Mouse (Mus musculus) heart, embryonic 11.5 days (tissue): ENCODE measurements at regions not wholly inside any gene's neighbourhood (a gene's known extent, or its start where the extent isn't known, plus 50 kb on each side); places are given as distances from the start of the nearest gene placed in this dataset.

ENCODE experiments used
- ATAC-seq: fragments of 200-750 bp; cut with Nextera tagmentation; replicated peaks from 2 replicates; pipeline ENCODE4 v1.8.0; 2017; ENCODE audit warnings: moderate library complexity; ENCODE audit not compliant: insufficient number of reproducible peaks, low FRiP score, low TSS enrichment
- H3K27ac ChIP-seq: fragments of 300-500 bp; sonication (generic); 2 replicates; pipeline ENCODE4 v1.5.1; 2014; ENCODE audit warnings: mild to moderate bottlenecking, low read depth, low read length
- H3K27me3 ChIP-seq: fragments of 300-500 bp; sonication (generic); 2 replicates; pipeline ENCODE4 v1.6.1; 2014; ENCODE audit warnings: mild to moderate bottlenecking, low read length, mixed read lengths; ENCODE audit not compliant: control insufficient read depth, insufficient read depth
- H3K36me3 ChIP-seq: fragments of 300-500 bp; sonication (generic); 2 replicates; pipeline ENCODE4 v1.6.1; 2014; ENCODE audit warnings: mild to moderate bottlenecking, low read length, moderate library complexity, mixed read lengths; ENCODE audit not compliant: control insufficient read depth, insufficient read depth
- H3K4me1 ChIP-seq: fragments of 300-500 bp; sonication (generic); 2 replicates; pipeline ENCODE4 v1.6.1; 2014; ENCODE audit warnings: low read length; ENCODE audit not compliant: control insufficient read depth, insufficient read depth
- H3K4me2 ChIP-seq: fragments of 300-500 bp; sonication (generic); 2 replicates; pipeline ENCODE4 v1.6.1; 2014; ENCODE audit warnings: mild to moderate bottlenecking, moderate library complexity
- H3K4me3 ChIP-seq: fragments of 300-500 bp; sonication (generic); 2 replicates; pipeline ENCODE4 v1.5.1; 2014; ENCODE audit warnings: low read depth, low read length
- H3K9ac ChIP-seq: fragments of 300-500 bp; sonication (generic); 2 replicates; pipeline ENCODE4 v1.6.1; 2014; ENCODE audit warnings: mild to moderate bottlenecking, low read depth, low read length, moderate library complexity
- H3K9me3 ChIP-seq: fragments of 300-500 bp; sonication (generic); replicated peaks from 2 replicates; pipeline ENCODE4 v1.6.1; 2016; ENCODE audit warnings: low read length; ENCODE audit not compliant: control insufficient read depth
- WGBS: fragments of 180-500 bp; shearing (Covaris S2); extraction: QIAGEN DNeasy Blood & Tissue Kit; methylation state at CpG from one replicate; pipeline ENCODE4 v1.1.7; 2014; ENCODE audit not compliant: insufficient replicate concordance; 5-methylcytosine and 5-hydroxymethylcytosine counted together

- no peaks in the 10 kb centered on the region for H3K9me3 ChIP-seq
- no peaks in the 10 kb centered on the region for H3K36me3 ChIP-seq
- H3K27me3 ChIP-seq, result no peaks in the 10 kb centered on the region
- no peak overlapping the region for H3K4me3 ChIP-seq
- no peaks in the 10 kb centered on the region for H3K4me1 ChIP-seq
- no peak for ATAC-seq
- H3K4me2 ChIP-seq, result no peak overlapping the region
- 77% methylated on average over 3 of the region's 3 CpGs for WGBS
- no peak overlapping the region for H3K9ac ChIP-seq
- H3K27ac ChIP-seq, result no peak overlapping the region
These were observed 453.3 kb upstream of the Lmcd1 start for GRCm38 (mm10) chr6:111820265-111820664.

- H3K9ac ChIP-seq, result no peak overlapping the region
- H3K27ac ChIP-seq, result no peak overlapping the region
- WGBS, result 65% methylated on average over 6 of the region's 6 CpGs
- no peaks in the 10 kb centered on the region for H3K36me3 ChIP-seq
- no peaks in the 10 kb centered on the region for H3K4me1 ChIP-seq
- H3K9me3 ChIP-seq, result 0 out of 2 replicates have a peak, but pooled peaks cover 4% of the 10 kb centered on the region
- no peak overlapping the region for H3K4me3 ChIP-seq
- H3K27me3 ChIP-seq, result no peaks in the 10 kb centered on the region
- H3K4me2 ChIP-seq, result no peak overlapping the region
- no peak for ATAC-seq
These were observed 429.2 kb upstream of the Lmcd1 start for GRCm38 (mm10) chr6:111844321-111844835.

GRCm38 (mm10) chr6:111866101-111866598, 407.4 kb upstream of the Lmcd1 start:
- no peaks in the 10 kb centered on the region for H3K27me3 ChIP-seq

GRCm38 (mm10) chr6:111882557-111882956, 391.0 kb upstream of the Lmcd1 start:
- 76% methylated on average over 1 of the region's 1 CpGs for WGBS
- Histone ChIP-seq H3K36me3 (no peaks in the 10 kb centered on the region), H3K27ac (no peak overlapping the region), H3K4me1 (no peaks in the 10 kb centered on the region), H3K4me3 (no peak overlapping the region), H3K27me3 (no peaks in the 10 kb centered on the region), H3K9ac (no peak overlapping the region), H3K4me2 (no peak overlapping the region), H3K9me3 (no peaks in the 10 kb centered on the region)
- ATAC-seq, result no peak

More at GRCm38 (mm10) chr6:111866101-111866598, 407.4 kb upstream of the Lmcd1 start:
- ATAC-seq, result no peak
- no peaks in the 10 kb centered on the region for H3K9me3 ChIP-seq
- no peak overlapping the region for H3K4me3 ChIP-seq
- H3K4me2 ChIP-seq, result no peak overlapping the region
- no peak overlapping the region for H3K9ac ChIP-seq
- no peaks in the 10 kb centered on the region for H3K4me1 ChIP-seq
- 58% methylated on average over 3 of the region's 3 CpGs for WGBS
- H3K36me3 ChIP-seq, result no peaks in the 10 kb centered on the region
- no peak overlapping the region for H3K27ac ChIP-seq

DNA sequence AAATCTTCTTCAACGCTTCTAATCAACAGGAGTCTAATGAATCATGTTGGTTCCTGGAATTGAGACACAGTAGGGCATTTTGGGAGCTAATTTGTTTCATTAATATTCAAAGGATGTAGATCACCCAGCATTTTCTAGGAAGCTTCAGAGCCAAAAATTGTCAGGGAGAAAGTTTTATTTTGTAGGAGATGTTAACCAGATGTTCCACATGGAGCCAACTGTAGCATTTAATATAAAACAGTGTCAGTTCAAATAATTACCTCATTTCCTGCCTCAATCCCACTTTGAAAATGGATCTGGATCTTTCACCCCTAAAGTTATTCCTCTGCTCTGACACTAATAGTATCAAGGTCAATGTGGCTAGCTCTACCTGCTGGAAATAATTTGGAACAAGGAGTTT, 389.6 kb upstream of the Lmcd1 start:
- Histone ChIP-seq H3K4me2 (no peak overlapping the region), H3K9ac (no peak overlapping the region), H3K36me3 (no peaks in the 10 kb centered on the region), H3K27ac (no peak overlapping the region), H3K27me3 (no peaks in the 10 kb centered on the region), H3K4me3 (no peak overlapping the region), H3K9me3 (no peaks in the 10 kb centered on the region), H3K4me1 (no peaks in the 10 kb centered on the region)
- no peak for ATAC-seq
- 67% methylated on average over 1 of the region's 1 CpGs for WGBS

DNA sequence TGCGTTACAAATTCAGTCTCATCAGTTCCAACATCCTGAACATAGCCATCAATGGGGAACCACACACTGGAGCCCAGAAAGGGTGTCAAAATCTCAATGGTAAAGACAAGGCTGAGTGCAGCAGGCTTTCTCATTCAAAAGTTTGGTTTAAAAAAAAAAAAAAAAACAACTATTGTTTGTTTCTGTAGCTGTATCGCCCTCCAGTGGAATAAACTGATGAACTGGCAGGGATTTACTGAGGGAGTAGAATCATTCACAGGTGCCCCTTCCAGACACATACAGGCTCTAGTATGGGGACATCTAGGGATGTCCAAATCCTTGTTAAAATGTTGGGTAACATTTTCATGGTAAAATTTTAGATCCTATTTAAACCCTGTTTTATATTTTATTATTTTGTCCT, 361.6 kb upstream of the Lmcd1 start:
- Histone ChIP-seq H3K36me3 (no peaks in the 10 kb centered on the region), H3K4me2 (no peak overlapping the region), H3K4me3 (no peak overlapping the region), H3K9ac (no peak overlapping the region), H3K27me3 (no peaks in the 10 kb centered on the region), H3K9me3 (no peaks in the 10 kb centered on the region), H3K4me1 (no peaks in the 10 kb centered on the region), H3K27ac (no peak overlapping the region)
- no peak for ATAC-seq
- 62% methylated on average over 2 of the region's 2 CpGs for WGBS

GRCm38 (mm10) chr6:111913771-111914405, 359.7 kb upstream of the Lmcd1 start:
- Histone ChIP-seq H3K36me3 (no peaks in the 10 kb centered on the region), H3K27me3 (no peaks in the 10 kb centered on the region), H3K9me3 (no peaks in the 10 kb centered on the region), H3K9ac (no peak overlapping the region), H3K4me2 (no peak overlapping the region), H3K4me1 (no peaks in the 10 kb centered on the region), H3K4me3 (no peak overlapping the region), H3K27ac (no peak overlapping the region)
- no peak for ATAC-seq
- 83% methylated on average over 11 of the region's 11 CpGs for WGBS

DNA sequence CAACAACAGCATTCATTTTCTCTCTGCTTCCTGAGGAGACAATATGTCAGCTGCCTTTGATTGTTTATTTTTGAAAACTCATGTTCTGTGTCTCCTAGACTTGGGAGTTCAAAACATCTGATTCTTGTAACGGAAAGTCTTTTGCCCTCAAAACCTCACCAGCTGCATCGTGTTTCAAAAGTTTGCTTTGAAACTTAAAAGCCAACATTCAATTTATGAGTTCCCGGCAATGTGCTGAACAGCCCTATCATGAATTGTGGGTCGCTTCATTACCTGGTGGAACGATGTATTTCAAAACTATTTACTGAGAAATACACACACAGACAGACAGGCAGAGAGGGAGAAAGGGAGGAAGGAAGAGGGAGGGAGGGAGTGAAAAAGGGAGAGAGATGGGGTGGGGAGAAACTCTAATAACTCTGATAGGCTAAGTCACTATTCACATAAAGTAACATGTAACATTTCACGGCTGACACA, 356.3 kb upstream of the Lmcd1 start:
- no peaks in the 10 kb centered on the region for H3K4me1 ChIP-seq
- no peak overlapping the region for H3K4me2 ChIP-seq
- H3K9ac ChIP-seq, result no peak overlapping the region
- WGBS, result 74% methylated on average over 6 of the region's 6 CpGs
- H3K27ac ChIP-seq, result no peak overlapping the region
- H3K36me3 ChIP-seq, result no peaks in the 10 kb centered on the region
- H3K9me3 ChIP-seq, result no peaks in the 10 kb centered on the region
- no peak overlapping the region for H3K4me3 ChIP-seq
- no peak for ATAC-seq
- H3K27me3 ChIP-seq, result no peaks in the 10 kb centered on the region
